Mouse (Mus musculus): ENCODE measurements around the gene Defb19. TPM values are rescaled to one million over a fixed set of nuclear protein-coding genes. Genes with fewer than 3 reads are reported as not detected.
A peak's percentile ranks its signal among the peaks of the same experiment; 100 is the strongest.

Defb19 gene
- total and polyA plus RNA-seq, 3 experiments, result not detected

DNA sequence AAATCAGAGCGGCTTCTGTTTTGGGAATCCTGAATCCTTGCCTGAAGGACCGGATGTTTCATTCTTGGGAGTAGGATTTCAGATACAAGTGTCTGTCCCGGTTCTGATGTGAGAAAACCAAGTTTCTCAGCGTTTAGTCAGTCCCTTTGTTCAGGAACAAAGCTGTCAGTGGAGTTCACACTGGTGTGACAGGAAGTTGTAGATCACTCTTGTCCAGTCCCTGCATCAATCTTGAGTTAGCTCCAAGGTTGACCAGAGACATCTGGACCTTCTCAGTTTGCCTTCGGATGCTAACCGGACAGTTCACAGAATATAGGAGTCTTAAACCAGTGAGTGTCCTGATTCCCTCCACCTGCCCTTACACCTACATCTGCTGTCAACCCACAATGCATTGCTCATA lies 27.6 kb upstream of the Defb19 start:
- no peak overlapping the region for H3K27ac ChIP-seq (ENCODE audit: control insufficient read depth, low read depth, low read length)
- TF ChIP-seq ETS1 (IDR thresholded peaks at IDR 0.05; ENCODE audit: low read depth, low read length) (no peak), RCOR1 (IDR thresholded peaks at IDR 0.05; ENCODE audit: low read depth, low read length) (no peak), EP300 (IDR thresholded peaks at IDR 0.05; ENCODE audit: low read depth in 1 of 2, low read length in 2 of 2) (no peak), CTCF (IDR thresholded peaks at IDR 0.05 in 2 of 3, conservative IDR thresholded peaks at IDR 0.05 in 1 of 3; ENCODE audit: control insufficient read depth in 1 of 3, insufficient read depth in 1 of 3, low read depth in 2 of 3, low read length in 3 of 3, poor library complexity in 1 of 3, severe bottlenecking in 1 of 3) (no peak)
- DNase-seq (ENCODE audit: low read depth, low spot score), result no peak
- H3K79me2 ChIP-seq (ENCODE audit: control insufficient read depth, insufficient read depth, low read length, poor library complexity), result no peaks in the 10 kb centered on the region
- H3K9me3 ChIP-seq (replicated peaks; ENCODE audit: insufficient read depth, low read length), result no peaks in the 10 kb centered on the region
- no peak overlapping the region for H3K4me3 ChIP-seq (ENCODE audit: control insufficient read depth in 1 of 2, insufficient read depth in 1 of 2, low read depth in 2 of 2, low read length in 2 of 2)
- peaks cover 0 to 1% of the 10 kb centered on the region in 2 experiments; a peak in 2 of 4 replicates for H3K27me3 ChIP-seq (ENCODE audit: control insufficient read depth in 1 of 2, insufficient read depth in 2 of 2, low read length in 2 of 2)
- H3K4me1 ChIP-seq (ENCODE audit: control insufficient read depth in 1 of 2, insufficient read depth in 2 of 2, low read length in 2 of 2), result no peaks in the 10 kb centered on the region
- H3K9ac ChIP-seq (ENCODE audit: control insufficient read depth, low read depth, low read length, poor library complexity, severe bottlenecking), result no peak overlapping the region
- H3K36me3 ChIP-seq (ENCODE audit: control insufficient read depth in 1 of 2, insufficient read depth in 2 of 2, low read length in 2 of 2), result no peaks in the 10 kb centered on the region

DNA sequence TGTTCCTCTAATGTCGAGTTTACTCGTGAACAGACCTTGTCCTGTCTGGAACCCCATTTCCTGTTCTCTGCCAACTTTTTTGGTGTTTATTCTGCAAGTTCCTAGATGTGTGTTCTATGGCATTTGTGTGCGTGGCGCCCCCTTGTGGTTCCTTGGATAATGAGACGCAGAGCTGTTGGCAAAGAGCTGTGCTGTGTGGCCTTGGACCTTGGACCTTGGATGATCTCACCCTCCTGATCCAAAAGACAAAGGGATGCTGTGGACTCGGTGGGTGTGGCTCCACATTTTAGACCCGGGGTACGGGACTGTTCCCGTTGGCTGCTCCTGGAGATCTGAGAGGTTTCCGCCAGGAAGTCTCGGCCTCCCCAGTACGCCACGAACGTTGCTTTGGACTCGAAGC lies 23.9 kb upstream of the Defb19 start, which contains the start of gene Defb36:
Gene Defb36 (plus strand): TSS at position 271 of the 400 bp plus-strand sequence.
- H3K36me3 ChIP-seq (ENCODE audit: control insufficient read depth in 1 of 2, insufficient read depth in 2 of 2, low read length in 2 of 2), result no peaks in the 10 kb centered on the region
- no peak within 1 kb of the TSS for H3K27ac ChIP-seq (ENCODE audit: control insufficient read depth, low read depth, low read length)
- H3K4me3 ChIP-seq (ENCODE audit: control insufficient read depth in 1 of 2, insufficient read depth in 1 of 2, low read depth in 2 of 2, low read length in 2 of 2), result no peak within 1 kb of the TSS
- no peaks in the 10 kb centered on the region for H3K9me3 ChIP-seq (replicated peaks; ENCODE audit: insufficient read depth, low read length)
- peaks cover 0 to 1% of the 10 kb centered on the region in 2 experiments; a peak in 1 of 4 replicates for H3K27me3 ChIP-seq (ENCODE audit: control insufficient read depth in 1 of 2, insufficient read depth in 2 of 2, low read length in 2 of 2)
- DNase-seq (ENCODE audit: low read depth, low spot score), result peak; percentile 14
- no peaks in the 10 kb centered on the region for H3K79me2 ChIP-seq (ENCODE audit: control insufficient read depth, insufficient read depth, low read length, poor library complexity)
- H3K9ac ChIP-seq (ENCODE audit: control insufficient read depth, low read depth, low read length, poor library complexity, severe bottlenecking), result no peak within 1 kb of the TSS
- H3K4me1 ChIP-seq (ENCODE audit: control insufficient read depth in 1 of 2, insufficient read depth in 2 of 2, low read length in 2 of 2), result no peaks in the 10 kb centered on the region
- TF ChIP-seq SMC3 (IDR thresholded peaks at IDR 0.05; ENCODE audit: low read depth, low read length), result peak; percentile 52
- TF ChIP-seq CTCF (IDR thresholded peaks at IDR 0.05 in 2 of 3, conservative IDR thresholded peaks at IDR 0.05 in 1 of 3; ENCODE audit: control insufficient read depth in 1 of 3, insufficient read depth in 1 of 3, low read depth in 2 of 3, low read length in 3 of 3, poor library complexity in 1 of 3, severe bottlenecking in 1 of 3), result peak; percentile 38 to 57 (median 52); a peak in 5 of 6 replicates
- peak; percentile 10 for TF ChIP-seq RAD21 (IDR thresholded peaks at IDR 0.05; ENCODE audit: low read depth, low read length)
- TF ChIP-seq JUND (IDR thresholded peaks at IDR 0.05; ENCODE audit: low read depth, low read length), result no peak

DNA sequence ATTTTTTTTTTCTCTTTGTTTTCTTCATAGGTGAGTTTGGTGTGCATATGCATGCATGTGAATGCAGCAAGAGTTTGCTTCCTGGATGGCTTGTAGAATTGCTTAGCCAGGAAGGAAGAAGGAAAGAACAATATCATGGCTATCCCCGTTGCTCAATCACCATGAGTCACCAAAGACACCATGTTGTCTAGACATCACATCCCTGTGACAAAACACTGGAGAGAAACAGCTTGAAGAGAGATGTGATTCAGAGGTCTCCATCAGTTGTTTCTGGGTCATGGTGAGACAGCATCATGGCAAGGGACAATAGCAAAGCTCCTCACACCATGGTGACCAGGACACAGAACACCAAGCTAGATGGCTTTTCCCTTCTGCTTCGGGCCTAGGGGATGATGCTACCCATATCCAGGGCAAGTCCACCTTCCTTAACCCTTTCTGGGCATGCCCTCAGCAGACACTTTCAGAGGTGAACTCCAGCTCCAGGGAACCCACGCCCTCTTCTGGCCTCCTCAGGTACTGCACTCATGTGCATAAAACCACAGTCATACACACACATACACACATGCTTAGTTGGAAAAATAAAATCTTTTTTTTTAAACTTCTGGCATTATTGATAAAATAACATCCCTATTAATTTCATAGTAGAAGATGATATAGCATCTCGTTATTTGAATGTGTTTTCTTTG lies 21.3 kb upstream of the Defb19 start:
- DNase-seq (ENCODE audit: low read depth, low spot score), result no peak
- H3K9ac ChIP-seq (ENCODE audit: control insufficient read depth, low read depth, low read length, poor library complexity, severe bottlenecking), result no peak overlapping the region
- H3K27ac ChIP-seq (ENCODE audit: control insufficient read depth, low read depth, low read length), result no peak overlapping the region
- no peak overlapping the region for H3K4me3 ChIP-seq (ENCODE audit: control insufficient read depth in 1 of 2, insufficient read depth in 1 of 2, low read depth in 2 of 2, low read length in 2 of 2)
- no peaks in the 10 kb centered on the region for H3K79me2 ChIP-seq (ENCODE audit: control insufficient read depth, insufficient read depth, low read length, poor library complexity)
- peaks cover 0 to 7% of the 10 kb centered on the region in 2 experiments; a peak in 1 of 4 replicates for H3K4me1 ChIP-seq (ENCODE audit: control insufficient read depth in 1 of 2, insufficient read depth in 2 of 2, low read length in 2 of 2)
- H3K27me3 ChIP-seq (ENCODE audit: control insufficient read depth in 1 of 2, insufficient read depth in 2 of 2, low read length in 2 of 2), result no peaks in the 10 kb centered on the region; a peak in 1 of 4 replicates
- TF ChIP-seq CTCF (IDR thresholded peaks at IDR 0.05 in 2 of 3, conservative IDR thresholded peaks at IDR 0.05 in 1 of 3; ENCODE audit: control insufficient read depth in 1 of 3, insufficient read depth in 1 of 3, low read depth in 2 of 3, low read length in 3 of 3, poor library complexity in 1 of 3, severe bottlenecking in 1 of 3), result peak; percentile 31 to 54 (median 37); a peak in 5 of 6 replicates
- no peak for TF ChIP-seq GATA1 (IDR thresholded peaks at IDR 0.05; ENCODE audit: low read depth, low read length)
- TF ChIP-seq SIN3A (IDR thresholded peaks at IDR 0.05; ENCODE audit: low read length), result no peak
- peaks cover 0 to 3% of the 10 kb centered on the region in 2 experiments; a peak in 2 of 4 replicates for H3K36me3 ChIP-seq (ENCODE audit: control insufficient read depth in 1 of 2, insufficient read depth in 2 of 2, low read length in 2 of 2)
- H3K9me3 ChIP-seq (replicated peaks; ENCODE audit: insufficient read depth, low read length), result no peaks in the 10 kb centered on the region
